ENCODE assay signal across 22 mouse cellular contexts in genomic region chr9:68947707-68948106, GRCm38 (mm10).
DNase-seq lines count a peak whose midpoint lies in the region; ATAC-seq and TF ChIP-seq lines count a peak whose summit lies in the region.
"Had no signal": no experiment of that assay in that cellular context is flagged by ENCODE, and none has a peak within 500 bp of the region (broad histone marks: within the 10 kb centered on the region; RNA-seq: fewer than 3 reads in every experiment).

No protein-coding gene starts in this region.

- DNase-seq in midbrain, postnatal 0 days (ENCODE audit: low spot score), result peak; percentile 33
- DNase-seq in midbrain, embryonic 14.5 days, result no peak
- DNase-seq in forelimb bud, embryonic 11.5 days (ENCODE audit: low read depth, low spot score), result peak; percentile 69
- DNase-seq in limb, embryonic 10.5 days (ENCODE audit: low spot score), result peak; percentile 39
- DNase-seq in retina, postnatal 1 day, result peak; percentile 64
- DNase-seq in urinary bladder, postnatal 36 days (ENCODE audit: low spot score in 2 of 2), result no peak
- DNase-seq in left cerebral cortex, adult 11 months (ENCODE audit: low spot score), result no peak
- no peak for DNase-seq in thymus, adult 2 months
- DNase-seq: adrenal gland, postnatal 36 days; cerebellum, adult 2 months; gastrocnemius, postnatal 25 days; kidney, postnatal 4 days; left cerebral cortex, postnatal 4 days; liver, embryonic 13.5 days; right cerebral cortex, postnatal 4 days had no signal

- H3K4me3 ChIP-seq in midbrain, postnatal 0 days (ENCODE audit: low read depth, low read length), result no peak overlapping the region
- H3K4me3 ChIP-seq in midbrain, embryonic 14.5 days (replicated peaks; ENCODE audit: low read depth, low read length), result no peak overlapping the region
- H3K4me3 ChIP-seq in limb, embryonic 10.5 days, result no peak overlapping the region
- no peak overlapping the region for H3K4me3 ChIP-seq in thymus, adult 2 months (ENCODE audit: control insufficient read depth, insufficient read depth, low read length)
- H3K4me3 ChIP-seq: embryonic facial prominence, embryonic 15.5 days; forebrain, embryonic 10.5 days; intestine, embryonic 15.5 days; liver, embryonic 13.5 days; lung, embryonic 15.5 days; midbrain, embryonic 15.5 days had no signal

- no peak overlapping the region for H3K27ac ChIP-seq in midbrain, postnatal 0 days (ENCODE audit: low read depth, low read length)
- H3K27ac ChIP-seq in midbrain, embryonic 14.5 days (replicated peaks; ENCODE audit: low read depth, low read length), result no peak overlapping the region
- H3K27ac ChIP-seq in limb, embryonic 10.5 days, result no peak overlapping the region
- no peak overlapping the region for H3K27ac ChIP-seq in thymus, adult 2 months (ENCODE audit: control insufficient read depth, insufficient read depth, low read length)
- H3K27ac ChIP-seq: embryonic facial prominence, embryonic 15.5 days; intestine, embryonic 15.5 days; liver, embryonic 13.5 days; lung, embryonic 15.5 days; midbrain, embryonic 15.5 days had no signal

- H3K36me3 ChIP-seq in midbrain, postnatal 0 days (ENCODE audit: insufficient read depth, low read length), result no peaks in the 10 kb centered on the region
- no peaks in the 10 kb centered on the region for H3K36me3 ChIP-seq in midbrain, embryonic 14.5 days (ENCODE audit: control insufficient read depth, insufficient read depth, low read length)
- no peaks in the 10 kb centered on the region for H3K36me3 ChIP-seq in limb, embryonic 10.5 days
- H3K36me3 ChIP-seq in thymus, adult 2 months (ENCODE audit: control insufficient read depth, insufficient read depth, low read length), result no peaks in the 10 kb centered on the region
- H3K36me3 ChIP-seq: embryonic facial prominence, embryonic 15.5 days; forebrain, embryonic 10.5 days; intestine, embryonic 15.5 days; liver, embryonic 13.5 days; lung, embryonic 15.5 days; midbrain, embryonic 15.5 days had no signal

- no peak for TF ChIP-seq CTCF in midbrain, postnatal 0 days (IDR thresholded peaks at IDR 0.05)
- no peak for TF ChIP-seq CTCF in thymus, adult 2 months (IDR thresholded peaks at IDR 0.05; ENCODE audit: borderline replicate concordance, control insufficient read depth, extremely low read depth, insufficient read depth, low read length, poor library complexity)

- WGBS in midbrain, postnatal 0 days, result 42% methylated on average over 6 of the region's 6 CpGs
- WGBS in midbrain, embryonic 14.5 days, result 26% methylated on average over 6 of the region's 6 CpGs
- WGBS in limb, embryonic 10.5 days, result 10% methylated on average over 6 of the region's 6 CpGs
- 76% methylated on average over 6 of the region's 6 CpGs for WGBS in thymus, adult 2 months

- TF ChIP-seq POLR2A in thymus, adult 2 months (IDR thresholded peaks at IDR 0.05; ENCODE audit: control insufficient read depth, extremely low read depth, insufficient read depth, low read length, poor library complexity), result no peak

- H3K9me3 ChIP-seq in midbrain, postnatal 0 days (ENCODE audit: low read length), result no peaks in the 10 kb centered on the region
- no peaks in the 10 kb centered on the region for H3K9me3 ChIP-seq in midbrain, embryonic 14.5 days (ENCODE audit: control insufficient read depth, low read length)
- no peaks in the 10 kb centered on the region for H3K9me3 ChIP-seq in limb, embryonic 10.5 days (replicated peaks)
- H3K9me3 ChIP-seq: embryonic facial prominence, embryonic 15.5 days; forebrain, embryonic 10.5 days; intestine, embryonic 15.5 days; liver, embryonic 13.5 days; lung, embryonic 15.5 days; midbrain, embryonic 15.5 days had no signal

- H3K4me2 ChIP-seq in midbrain, postnatal 0 days (ENCODE audit: low read depth, low read length, poor library complexity, severe bottlenecking), result no peak overlapping the region
- H3K4me2 ChIP-seq in midbrain, embryonic 14.5 days (ENCODE audit: low read length), result no peak overlapping the region
- H3K4me2 ChIP-seq: embryonic facial prominence, embryonic 15.5 days; intestine, embryonic 15.5 days; liver, embryonic 13.5 days; lung, embryonic 15.5 days; midbrain, embryonic 15.5 days had no signal

- no peak for ATAC-seq in midbrain, postnatal 0 days (ENCODE audit: low FRiP score)
- ATAC-seq in midbrain, embryonic 14.5 days (ENCODE audit: low FRiP score, low TSS enrichment), result no peak
- ATAC-seq: activated CD4-positive, CD25-positive, alpha-beta regulatory T cell, adult 4 months; intestine, embryonic 15.5 days; midbrain, embryonic 15.5 days; Patski had no signal

- no peak overlapping the region for H3K9ac ChIP-seq in midbrain, postnatal 0 days (replicated peaks; ENCODE audit: low read length, poor library complexity, severe bottlenecking)
- no peak overlapping the region for H3K9ac ChIP-seq in midbrain, embryonic 14.5 days (replicated peaks; ENCODE audit: low read length)
- H3K9ac ChIP-seq: embryonic facial prominence, embryonic 15.5 days; intestine, embryonic 15.5 days; liver, embryonic 13.5 days; lung, embryonic 15.5 days; midbrain, embryonic 15.5 days had no signal

- H3K27me3 ChIP-seq in midbrain, postnatal 0 days (ENCODE audit: insufficient read depth, low read length), result no peaks in the 10 kb centered on the region
- H3K27me3 ChIP-seq in midbrain, embryonic 14.5 days (ENCODE audit: control insufficient read depth, insufficient read depth, low read length), result no peaks in the 10 kb centered on the region
- H3K27me3 ChIP-seq in limb, embryonic 10.5 days (ENCODE audit: low read depth, poor library complexity, severe bottlenecking), result peaks cover 54% of the 10 kb centered on the region
- no peaks in the 10 kb centered on the region for H3K27me3 ChIP-seq in thymus, adult 2 months (ENCODE audit: control insufficient read depth, insufficient read depth, low read length)
- H3K27me3 ChIP-seq: embryonic facial prominence, embryonic 15.5 days; intestine, embryonic 15.5 days; liver, embryonic 13.5 days; lung, embryonic 15.5 days; midbrain, embryonic 15.5 days had no signal

- no peaks in the 10 kb centered on the region for H3K4me1 ChIP-seq in midbrain, postnatal 0 days (ENCODE audit: insufficient read depth, low read length)
- H3K4me1 ChIP-seq in midbrain, embryonic 14.5 days (ENCODE audit: control insufficient read depth, insufficient read depth, low read length), result no peaks in the 10 kb centered on the region
- peaks cover 21% of the 10 kb centered on the region for H3K4me1 ChIP-seq in limb, embryonic 10.5 days
- no peaks in the 10 kb centered on the region for H3K4me1 ChIP-seq in thymus, adult 2 months (replicated peaks; ENCODE audit: control insufficient read depth, insufficient read depth, low read length)
- H3K4me1 ChIP-seq: intestine, embryonic 15.5 days; liver, embryonic 13.5 days; lung, embryonic 15.5 days; midbrain, embryonic 15.5 days had no signal

Comparison
In these comparisons a context has a peak if more than half of its experiments do, and no peak if none do; other contexts are left out.
1. DNase-seq: peak in midbrain, postnatal 0 days (single experiment), forelimb bud, embryonic 11.5 days (single experiment), limb, embryonic 10.5 days (single experiment) and retina, postnatal 1 day (single experiment); none in midbrain, embryonic 14.5 days (single experiment), urinary bladder, postnatal 36 days (0 of 2), left cerebral cortex, adult 11 months (single experiment) and thymus, adult 2 months (single experiment).